Mouse (Mus musculus): ENCODE data around the gene Bub3.

GRCm38 (mm10) chr7:131603186-131603585 lies 43.2 kb downstream of the Bub3 start:
- TF ChIP-seq CTCF (IDR thresholded peaks at IDR 0.05; ENCODE audit: extremely low read depth, insufficient read depth, low read length) (no peak), POLR2A (IDR thresholded peaks at IDR 0.05; ENCODE audit: extremely low read depth, insufficient read depth, low read length) (no peak)

Data from cortical plate, adult 2 months (tissue).